Mouse (Mus musculus) midbrain, embryonic 15.5 days (tissue): ENCODE measurements at regions not wholly inside any gene's neighbourhood (a gene's known extent, or its start where the extent isn't known, plus 50 kb on each side); places are given as distances from the start of the nearest gene placed in this dataset.
A peak's percentile ranks its signal among the peaks of the same experiment; 100 is the strongest.

Experiments
- ATAC-seq: fragments of 200-750 bp; cut with Nextera tagmentation; replicated peaks from 2 replicates; pipeline ENCODE4 v1.8.0; 2017; ENCODE audit warnings: moderate TSS enrichment
- H3K27ac ChIP-seq: fragments of 300-500 bp; sonication (generic); 2 replicates; pipeline ENCODE4 v1.5.1; 2015; ENCODE audit warnings: mild to moderate bottlenecking, inconsistent platforms
- H3K27me3 ChIP-seq: fragments of 300-500 bp; sonication (generic); replicated peaks from 2 replicates; pipeline ENCODE4 v1.6.1; 2015; ENCODE audit warnings: inconsistent platforms
- H3K36me3 ChIP-seq: fragments of 300-500 bp; sonication (generic); replicated peaks from 2 replicates; pipeline ENCODE4 v1.6.1; 2015; ENCODE audit warnings: inconsistent platforms
- H3K4me1 ChIP-seq: fragments of 300-500 bp; sonication (generic); 2 replicates; pipeline ENCODE4 v1.6.1; 2015; ENCODE audit warnings: inconsistent platforms
- H3K4me2 ChIP-seq: fragments of 300-500 bp; sonication (generic); 2 replicates; pipeline ENCODE4 v1.6.1; 2015; ENCODE audit warnings: inconsistent platforms, mild to moderate bottlenecking, moderate library complexity
- H3K4me3 ChIP-seq: fragments of 300-500 bp; sonication (generic); 2 replicates; pipeline ENCODE4 v1.5.1; 2015; ENCODE audit warnings: mild to moderate bottlenecking, inconsistent platforms
- H3K9ac ChIP-seq: fragments of 300-500 bp; sonication (generic); 2 replicates; pipeline ENCODE4 v1.6.1; 2015; ENCODE audit warnings: mild to moderate bottlenecking, inconsistent platforms
- H3K9me3 ChIP-seq: fragments of 300-500 bp; sonication (generic); 2 replicates; pipeline ENCODE4 v1.6.1; 2016; ENCODE audit warnings: inconsistent platforms
- WGBS: fragments of 180-500 bp; shearing (Covaris S2); methylation state at CpG from one replicate; pipeline ENCODE4 v1.1.7; 2015; ENCODE audit warnings: mixed read lengths; 5-methylcytosine and 5-hydroxymethylcytosine counted together

- 71% methylated on average over 5 of the region's 5 CpGs for WGBS
- no peak overlapping the region for H3K4me3 ChIP-seq
- H3K36me3 ChIP-seq: no peaks in the 10 kb centered on the region
- H3K27ac ChIP-seq: no peak overlapping the region
- no peaks in the 10 kb centered on the region for H3K4me1 ChIP-seq
- no peaks in the 10 kb centered on the region for H3K27me3 ChIP-seq
- H3K9me3 ChIP-seq: no peaks in the 10 kb centered on the region
- no peak overlapping the region for H3K9ac ChIP-seq
- ATAC-seq: no peak
- H3K4me2 ChIP-seq: no peak overlapping the region
These were observed 87.7 kb upstream of the Lsm14a start for GRCm38 (mm10) chr7:34480771-34481170.

DNA sequence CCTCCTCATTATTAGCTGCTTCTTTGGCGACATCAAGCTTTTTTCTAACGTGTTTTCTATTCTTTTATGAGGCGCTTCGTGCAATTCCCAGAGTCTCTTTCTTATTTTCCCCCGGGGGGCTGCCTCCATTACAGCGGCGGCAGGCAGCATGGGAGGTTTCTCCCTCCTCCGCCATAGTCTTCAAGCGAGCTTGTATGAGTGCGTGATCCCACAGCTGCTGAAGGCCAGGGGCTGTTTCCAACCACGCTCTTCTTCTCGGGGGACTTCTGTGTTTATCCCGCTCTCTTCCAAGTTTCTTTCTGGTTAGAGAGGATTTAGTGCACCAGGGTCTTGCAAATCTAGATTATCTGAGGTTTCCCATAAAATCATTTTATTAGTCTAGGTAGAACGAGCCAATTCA lies 77.9 kb upstream of the Lsm14a start:
- H3K4me1 ChIP-seq: no peaks in the 10 kb centered on the region; the same call in 1 of the 2 replicates

GRCm38 (mm10) chr7:34462069-34462468 lies 69.0 kb upstream of the Lsm14a start:
- Histone ChIP-seq H3K27ac (no peak overlapping the region), H3K9me3 (no peaks in the 10 kb centered on the region), H3K9ac (no peak overlapping the region), H3K27me3 (no peaks in the 10 kb centered on the region), H3K4me3 (no peak overlapping the region), H3K4me1 (no peaks in the 10 kb centered on the region), H3K4me2 (no peak overlapping the region), H3K36me3 (no peaks in the 10 kb centered on the region)
- no peak for ATAC-seq
- WGBS: 64% methylated on average over 9 of the region's 9 CpGs

More for the DNA sequence above, 77.9 kb upstream of the Lsm14a start:
- Histone ChIP-seq H3K36me3 (no peaks in the 10 kb centered on the region), H3K9ac (no peak overlapping the region), H3K4me2 (peak overlapping the region; percentile 25), H3K9me3 (no peaks in the 10 kb centered on the region), H3K27me3 (no peaks in the 10 kb centered on the region), H3K27ac (no peak overlapping the region), H3K4me3 (no peak overlapping the region)
- ATAC-seq: no peak
- WGBS: 26% methylated on average over 14 of the region's 14 CpGs

DNA sequence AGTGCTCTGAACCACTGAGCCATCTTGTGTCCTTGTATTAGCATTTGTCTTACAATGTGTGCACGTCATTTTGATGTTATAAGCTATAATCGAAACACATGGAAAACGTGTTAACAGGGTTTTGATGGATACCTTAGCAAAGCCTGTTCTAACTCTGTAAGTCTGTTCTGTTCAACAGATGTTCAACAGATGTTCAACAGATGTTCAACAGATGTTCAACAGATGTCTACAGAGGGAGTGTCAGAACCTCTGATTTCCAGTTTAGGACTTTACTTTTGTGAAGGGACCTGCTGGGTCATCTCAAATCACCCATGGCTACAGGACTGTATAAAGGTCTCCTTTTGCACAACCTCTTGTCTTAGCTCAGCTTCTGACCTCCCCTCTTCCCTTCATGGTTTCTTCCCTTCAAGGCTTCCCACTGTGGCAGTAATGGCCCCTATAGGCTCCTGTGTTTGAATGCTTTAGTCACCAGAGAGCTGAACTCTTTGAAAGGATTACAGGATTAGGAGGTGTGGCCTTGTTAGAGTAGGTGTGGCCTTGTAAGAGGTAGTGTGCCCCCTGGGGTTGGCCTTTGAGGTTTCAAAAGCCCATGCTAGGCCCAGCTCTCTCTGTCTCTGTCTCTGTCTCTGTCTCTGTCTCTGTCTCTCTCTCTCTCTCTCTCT lies 66.8 kb upstream of the Lsm14a start:
- no peak overlapping the region for H3K4me2 ChIP-seq
- H3K4me3 ChIP-seq: no peak overlapping the region
- H3K36me3 ChIP-seq: no peaks in the 10 kb centered on the region
- WGBS: 88% methylated on average over 3 of the region's 3 CpGs
- H3K27ac ChIP-seq: no peak overlapping the region
- H3K9ac ChIP-seq: no peak overlapping the region
- no peaks in the 10 kb centered on the region for H3K27me3 ChIP-seq
- no peak for ATAC-seq
- no peaks in the 10 kb centered on the region for H3K4me1 ChIP-seq
- H3K9me3 ChIP-seq: no peaks in the 10 kb centered on the region

DNA sequence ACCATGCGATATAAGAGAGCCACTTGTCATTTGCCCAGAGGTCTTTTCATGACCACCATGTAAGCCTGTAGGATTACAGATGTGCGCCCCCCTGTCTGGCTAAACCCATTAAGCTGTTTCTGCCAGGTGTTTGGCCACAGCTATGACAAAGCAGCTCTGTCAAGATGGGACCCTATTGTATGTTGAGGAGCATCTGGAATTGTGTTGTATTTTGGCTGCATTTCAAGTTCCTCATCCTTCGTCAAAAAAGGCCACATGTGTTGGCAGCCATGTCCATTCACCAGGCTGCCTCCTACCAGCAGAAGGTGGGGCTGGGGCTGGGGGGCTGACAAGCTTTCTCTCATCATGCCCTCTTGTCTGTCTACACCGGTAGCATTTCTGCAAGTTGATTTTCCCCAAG lies 65.7 kb upstream of the Lsm14a start:
- Histone ChIP-seq H3K27ac (no peak overlapping the region), H3K27me3 (no peaks in the 10 kb centered on the region), H3K4me2 (no peak overlapping the region), H3K4me1 (no peaks in the 10 kb centered on the region), H3K9ac (no peak overlapping the region), H3K4me3 (no peak overlapping the region), H3K36me3 (no peaks in the 10 kb centered on the region), H3K9me3 (no peaks in the 10 kb centered on the region)
- no peak for ATAC-seq
- WGBS: 84% methylated on average over 4 of the region's 4 CpGs

DNA sequence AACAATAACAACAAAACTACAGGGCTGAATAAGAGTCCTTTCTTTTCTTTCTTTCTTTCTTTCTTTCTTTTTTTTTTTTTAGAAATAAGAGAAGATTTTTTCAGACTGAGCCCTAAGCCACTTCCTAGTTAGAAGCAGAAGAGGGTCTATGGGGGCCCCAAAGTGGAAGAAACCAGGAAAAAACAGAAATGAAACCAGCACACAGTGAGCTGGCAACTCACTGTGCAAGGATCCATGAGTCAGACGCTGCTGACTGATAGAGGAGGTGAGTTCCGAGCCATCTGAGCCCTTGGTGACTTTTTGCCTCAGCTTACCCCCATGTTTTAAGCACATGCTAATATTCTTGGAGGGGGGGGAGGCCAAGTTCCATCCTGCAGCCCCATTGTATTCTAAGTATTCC lies 55.2 kb upstream of the Lsm14a start:
- 82% methylated on average over 2 of the region's 2 CpGs for WGBS
- no peak overlapping the region for H3K4me2 ChIP-seq
- peaks cover 3% of the 10 kb centered on the region; the same call in 1 of the 2 replicates for H3K4me1 ChIP-seq
- H3K27me3 ChIP-seq: no peaks in the 10 kb centered on the region
- H3K9me3 ChIP-seq: no peaks in the 10 kb centered on the region
- no peak overlapping the region for H3K9ac ChIP-seq
- no peak overlapping the region for H3K27ac ChIP-seq
- H3K36me3 ChIP-seq: no peaks in the 10 kb centered on the region
- ATAC-seq: no peak
- H3K4me3 ChIP-seq: no peak overlapping the region

DNA sequence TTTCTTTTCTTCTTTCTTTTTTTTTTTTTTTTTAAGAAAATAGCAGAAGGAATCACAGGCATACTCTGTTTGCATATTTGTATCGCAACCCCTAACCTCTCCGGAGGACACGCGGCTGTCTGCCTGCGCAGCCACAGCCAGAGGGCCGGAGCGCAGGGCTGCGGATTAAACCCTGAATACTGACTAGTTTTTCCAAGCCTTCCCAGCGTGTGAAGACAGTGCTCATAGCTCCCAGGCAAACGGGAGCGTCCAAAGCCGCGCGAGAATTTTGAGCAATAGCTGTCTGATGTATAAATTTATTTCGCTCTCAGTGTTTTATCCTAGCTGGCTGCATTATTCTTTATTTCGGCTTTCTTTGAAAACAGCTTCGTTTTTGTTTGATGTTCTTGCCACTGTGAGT lies 51.1 kb upstream of the Lsm14a start:
- H3K9me3 ChIP-seq: no peaks in the 10 kb centered on the region
- H3K9ac ChIP-seq: no peak overlapping the region
- peaks cover 3% of the 10 kb centered on the region; the same call in 1 of the 2 replicates for H3K4me1 ChIP-seq
- H3K36me3 ChIP-seq: no peaks in the 10 kb centered on the region
- 0 out of 2 replicates have a peak, but pooled peaks have one; percentile 52 for ATAC-seq
- 28% methylated on average over 17 of the region's 17 CpGs for WGBS
- peak overlapping the region; percentile 21 for H3K4me2 ChIP-seq
- H3K27me3 ChIP-seq: no peaks in the 10 kb centered on the region
- no peak overlapping the region for H3K4me3 ChIP-seq
- no peak overlapping the region for H3K27ac ChIP-seq
